Mouse (Mus musculus) kidney, postnatal 10 days (tissue): ENCODE data around the gene Fam193a.

Experiments
- DNase-seq: peaks from one replicate; pipeline ENCODE4 v3.0.0; 2021; ENCODE audit warnings: mixed read lengths

The Fam193a gene

DNA sequence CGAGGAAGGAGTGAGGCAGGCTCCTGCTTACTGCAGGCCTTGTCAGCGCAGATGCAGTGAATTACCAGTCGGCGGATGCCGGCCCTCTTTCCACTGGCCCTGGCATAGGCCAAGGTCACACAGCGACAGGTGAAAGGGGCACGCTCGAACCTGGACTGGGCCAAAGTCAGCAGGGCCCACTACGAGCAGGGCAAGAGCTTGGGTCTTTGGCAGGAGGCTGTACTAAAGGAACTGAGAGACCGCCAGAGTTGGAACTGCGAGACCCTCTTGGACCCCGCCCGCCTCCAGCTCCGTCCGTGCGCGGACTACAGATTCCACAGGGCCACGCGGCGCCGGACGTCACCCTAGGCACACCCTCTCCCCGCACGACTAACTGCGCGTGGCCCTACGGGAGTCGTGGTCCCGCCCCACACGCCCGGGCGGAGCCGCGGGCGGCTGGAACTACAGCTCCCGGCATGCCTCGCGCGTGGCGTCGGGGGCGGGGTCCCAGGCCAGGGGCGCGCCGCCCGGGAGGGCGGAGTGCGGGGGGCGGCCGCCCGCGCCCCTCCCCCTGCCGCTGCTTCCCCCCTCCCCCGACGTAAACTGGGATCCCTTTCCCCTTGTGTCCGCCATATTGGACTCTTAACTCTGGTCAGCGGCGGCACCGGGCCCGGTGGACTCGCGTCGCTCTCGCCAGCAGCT, at the start of gene Fam193a:
Gene Fam193a (plus strand): TSS at position 593 of the 681 bp plus-strand sequence.
- peak; percentile 99 for DNase-seq

GRCm38 (mm10) chr5:34321236-34321635, 48.5 kb upstream of the Fam193a start:
- DNase-seq, result no peak

DNA sequence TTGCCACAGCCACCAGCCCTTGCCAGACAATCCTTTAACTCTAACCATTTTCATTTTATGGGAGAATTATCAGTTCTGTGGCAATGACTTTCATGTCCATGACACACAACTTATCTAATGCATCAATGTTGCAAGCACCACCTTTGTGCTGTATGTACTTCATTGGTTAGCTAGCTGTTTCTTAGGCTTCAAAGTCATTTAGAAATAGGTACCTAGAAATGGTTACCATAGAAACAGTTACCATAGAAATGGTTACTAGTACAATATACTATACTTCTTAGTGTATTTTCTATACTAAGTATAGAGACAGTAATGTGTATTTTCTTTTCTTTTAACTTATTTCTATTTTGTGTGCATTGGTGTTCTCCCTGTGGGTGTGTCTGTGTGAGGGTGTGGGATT, 44.4 kb upstream of the Fam193a start:
- no peak for DNase-seq

GRCm38 (mm10) chr5:34326249-34326691, 43.5 kb upstream of the Fam193a start:
- no peak for DNase-seq

GRCm38 (mm10) chr5:34326875-34327576, 42.7 kb upstream of the Fam193a start:
- DNase-seq, result peak; percentile 61

- DNase-seq, result no peak
Measured at GRCm38 (mm10) chr5:34330136-34330535, 39.6 kb upstream of the Fam193a start.

DNA sequence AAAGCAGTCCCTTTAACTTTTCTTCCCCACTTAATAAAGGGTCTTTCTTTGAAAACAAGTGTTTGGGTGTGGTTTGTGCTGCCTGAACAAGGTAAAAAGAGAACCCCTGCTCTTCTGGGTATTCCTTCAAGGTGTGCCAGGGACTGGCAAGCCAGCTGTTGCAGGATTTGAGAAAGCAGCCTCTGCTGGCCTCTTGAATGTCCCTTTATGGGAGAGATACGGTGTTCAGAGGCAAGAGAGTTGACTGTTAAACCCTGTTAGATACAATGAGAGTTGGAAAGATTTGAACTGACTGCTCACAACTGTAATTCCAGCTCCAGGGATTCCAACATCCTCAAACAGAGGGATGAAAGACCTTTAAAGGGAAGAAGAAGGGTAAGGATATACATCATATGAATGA, 35.7 kb upstream of the Fam193a start:
- DNase-seq, result no peak

DNA sequence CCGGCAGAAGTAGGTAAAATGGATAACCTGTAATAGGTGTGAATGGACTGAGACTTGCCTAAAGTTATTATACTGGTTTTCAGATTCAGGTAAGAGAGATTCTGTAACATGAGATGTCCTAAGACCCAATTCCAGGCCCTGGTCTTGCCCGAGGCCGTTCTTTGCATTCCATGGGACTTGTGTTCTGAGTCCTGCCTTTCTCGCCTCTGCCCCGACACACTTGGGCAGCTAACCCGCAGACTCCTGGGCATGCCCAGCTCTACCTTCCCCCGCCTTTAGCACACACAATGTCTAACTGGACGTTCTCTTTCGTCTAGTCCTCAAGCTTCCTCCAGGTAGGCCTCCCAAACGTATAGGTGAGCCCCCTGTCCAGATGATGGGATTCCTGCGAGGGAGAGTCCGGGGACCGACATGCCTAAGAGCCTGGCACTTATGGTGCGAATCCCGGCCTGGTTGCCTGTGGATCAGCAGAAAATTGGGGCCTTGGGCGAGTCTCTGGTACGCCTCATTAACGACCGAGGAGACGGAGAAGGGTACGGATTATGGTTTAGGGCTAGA, 34.1 kb upstream of the Fam193a start:
- peak; percentile 61 for DNase-seq

DNA sequence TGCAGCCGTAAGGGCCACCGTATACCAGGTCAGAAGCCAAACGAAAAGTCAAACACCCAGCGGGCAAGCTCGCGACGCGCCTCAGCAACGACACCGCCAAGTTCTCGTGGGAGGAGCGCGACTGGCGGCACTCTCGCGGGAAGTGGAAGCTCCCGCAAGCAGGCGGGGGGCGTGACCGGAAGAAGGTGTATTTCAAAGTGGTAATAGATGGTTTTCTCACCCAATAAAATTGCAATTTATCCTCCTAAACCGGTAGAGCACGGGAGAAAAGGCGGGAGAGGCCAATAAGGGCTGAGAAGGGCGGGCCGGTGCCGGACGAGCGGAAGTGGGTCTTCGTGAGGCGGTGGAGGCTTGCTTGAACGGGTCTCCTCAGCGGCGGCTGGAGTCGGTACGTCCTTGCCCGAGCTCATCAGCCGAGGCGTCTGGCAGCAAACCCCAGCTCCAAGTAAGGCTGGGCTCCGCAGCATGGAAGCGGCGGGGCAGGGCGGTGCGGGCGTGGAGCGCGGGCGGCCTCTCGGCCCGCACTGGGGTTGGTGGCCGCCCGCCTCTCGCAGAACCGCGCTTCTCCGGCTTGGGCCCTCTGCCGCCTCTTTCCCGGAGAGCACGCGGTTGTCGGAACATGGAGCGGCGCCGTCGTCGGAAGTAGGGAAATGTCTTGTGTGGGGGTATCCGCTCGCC, 33.5 kb upstream of the Fam193a start, which contains the start of gene Rnf4:
Gene Rnf4 (plus strand): TSS at position 193 of the 678 bp plus-strand sequence.
- peak; percentile 99 for DNase-seq

DNA sequence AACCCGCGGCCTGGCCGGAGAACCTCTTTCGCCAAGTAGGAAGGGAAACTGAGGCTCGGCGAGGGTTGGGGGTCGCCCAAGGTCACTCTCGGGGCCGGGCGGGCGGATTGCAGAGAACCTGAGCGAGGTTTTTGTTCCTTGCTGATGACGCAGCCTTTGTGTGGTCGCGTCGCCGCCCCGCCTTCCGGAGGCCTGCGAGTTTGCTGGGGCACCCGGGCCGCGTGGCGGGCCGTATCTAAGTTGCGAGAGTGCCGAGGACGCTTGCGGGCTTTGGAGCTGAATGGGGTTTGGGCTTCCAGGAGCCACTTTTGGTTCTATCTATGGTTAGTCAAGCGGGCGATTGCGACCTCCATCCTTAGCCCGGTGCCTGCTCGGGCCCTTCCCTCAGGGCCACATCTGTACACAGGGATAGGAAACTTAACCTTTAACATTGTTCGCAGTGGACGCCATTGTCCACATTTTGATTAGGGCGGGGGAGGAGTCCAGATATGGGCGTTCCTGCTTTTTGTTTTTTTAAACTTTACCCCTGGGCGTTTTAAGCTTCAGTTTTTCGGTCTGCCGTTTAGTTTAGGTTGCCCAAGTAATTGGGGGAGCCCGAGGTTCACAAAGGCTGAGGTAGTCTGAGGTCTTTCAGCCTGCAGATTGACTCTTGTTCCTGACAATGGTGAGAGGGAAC, 32.8 kb upstream of the Fam193a start:
- DNase-seq, result peak; percentile 76

DNA sequence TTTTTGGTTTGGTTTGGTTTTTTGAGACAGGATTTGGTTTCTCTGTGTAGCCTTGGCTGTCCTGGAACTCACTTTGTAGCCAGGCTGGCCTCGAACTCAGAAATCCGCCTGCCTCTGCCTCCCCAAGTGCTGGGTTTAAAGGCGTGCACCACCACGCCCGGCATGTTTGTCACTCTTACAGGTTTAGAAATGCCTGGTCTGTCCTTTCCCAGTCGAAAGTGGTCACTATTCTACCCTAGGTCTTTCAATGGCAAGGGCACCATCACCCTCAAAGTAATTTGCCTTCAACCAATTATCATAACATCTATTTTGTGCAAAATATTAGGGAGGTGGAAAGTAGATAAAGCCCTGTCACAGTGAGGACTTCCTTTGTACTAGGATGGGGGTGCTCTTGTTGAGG, 29.5 kb upstream of the Fam193a start:
- DNase-seq, result no peak

- no peak for DNase-seq
Measured at GRCm38 (mm10) chr5:34352084-34352631, 17.6 kb upstream of the Fam193a start.

DNA sequence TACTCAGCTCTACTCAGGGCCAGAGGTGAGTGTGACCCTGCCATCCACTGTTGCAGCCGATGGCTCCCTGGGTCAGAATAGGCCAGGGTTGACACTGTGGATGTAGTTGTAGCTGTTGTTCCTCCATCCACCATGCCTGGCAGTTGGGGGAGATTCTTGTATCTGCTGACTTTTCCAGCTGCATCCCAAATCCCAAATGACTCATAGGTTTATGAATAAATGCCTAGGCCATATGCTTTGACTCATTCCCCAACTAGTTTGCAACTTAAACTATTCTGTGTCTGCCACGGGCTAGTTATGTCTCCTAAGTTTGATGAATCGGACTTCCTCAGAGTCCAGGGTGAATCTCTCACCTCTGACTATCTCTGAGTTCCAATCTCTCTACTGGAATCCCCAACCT, 9.5 kb upstream of the Fam193a start:
- DNase-seq, result no peak

DNA sequence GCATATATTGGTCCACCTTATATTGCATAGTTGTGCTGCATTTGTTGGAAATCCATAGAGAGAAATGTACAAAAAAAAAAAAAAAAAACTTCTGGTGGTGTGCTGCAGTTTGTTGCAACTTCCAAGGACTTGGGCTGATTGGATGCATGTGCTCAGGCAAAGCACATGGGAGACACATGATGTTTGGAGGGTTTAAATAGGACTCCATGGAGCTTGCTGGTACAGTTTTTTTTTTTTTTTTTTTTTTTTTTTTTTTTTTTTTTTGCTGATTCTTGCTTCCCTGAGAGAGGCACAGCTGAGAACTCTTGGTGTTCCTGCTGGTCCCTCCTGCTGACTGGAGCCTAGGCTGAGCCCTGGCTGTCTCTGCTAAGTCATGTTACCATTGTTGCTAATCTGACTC, 6.6 kb upstream of the Fam193a start:
- no peak for DNase-seq

DNA sequence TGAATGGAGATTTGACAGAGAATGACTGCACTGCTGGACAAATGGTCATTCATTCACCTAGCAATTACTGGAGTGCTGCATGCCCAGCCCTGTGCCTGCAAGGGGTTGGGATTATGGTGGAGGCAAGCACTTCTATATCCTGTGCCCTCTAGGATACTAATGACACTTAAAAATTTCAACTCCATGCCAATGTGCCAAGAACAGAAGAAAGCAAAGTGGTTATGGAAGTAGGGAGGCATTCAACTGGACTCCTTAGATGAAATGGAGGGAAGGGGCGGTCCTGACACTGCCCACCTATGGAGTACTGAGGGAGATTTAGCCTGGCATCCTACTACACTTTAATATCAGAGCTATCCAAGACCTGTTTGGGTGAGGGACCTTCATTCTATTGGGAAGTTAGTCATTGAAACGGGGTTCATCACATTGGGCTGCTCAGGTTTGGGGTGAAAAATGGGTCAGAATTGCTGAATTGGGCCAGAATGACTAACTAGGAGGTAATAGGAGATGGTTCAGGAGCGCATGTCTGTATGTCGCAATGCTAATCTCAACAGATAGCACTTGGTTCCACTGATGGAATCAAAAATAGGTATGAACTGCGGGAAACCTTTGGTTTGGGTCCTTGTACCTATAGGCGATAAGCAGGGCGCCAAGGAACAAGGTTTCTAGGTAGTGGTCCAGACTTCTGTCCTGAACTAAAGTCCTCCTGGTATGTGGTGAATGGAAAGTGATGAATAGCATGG, 1.0 kb upstream of the Fam193a start:
- no peak for DNase-seq

GRCm38 (mm10) chr5:34370022-34370823, 490 bp downstream of the Fam193a start:
- peak; percentile 58 for DNase-seq

- DNase-seq, result no peak
Measured at GRCm38 (mm10) chr5:34370840-34371239, 1.1 kb downstream of the Fam193a start.

GRCm38 (mm10) chr5:34372141-34372540, 2.4 kb downstream of the Fam193a start:
- no peak for DNase-seq

DNA sequence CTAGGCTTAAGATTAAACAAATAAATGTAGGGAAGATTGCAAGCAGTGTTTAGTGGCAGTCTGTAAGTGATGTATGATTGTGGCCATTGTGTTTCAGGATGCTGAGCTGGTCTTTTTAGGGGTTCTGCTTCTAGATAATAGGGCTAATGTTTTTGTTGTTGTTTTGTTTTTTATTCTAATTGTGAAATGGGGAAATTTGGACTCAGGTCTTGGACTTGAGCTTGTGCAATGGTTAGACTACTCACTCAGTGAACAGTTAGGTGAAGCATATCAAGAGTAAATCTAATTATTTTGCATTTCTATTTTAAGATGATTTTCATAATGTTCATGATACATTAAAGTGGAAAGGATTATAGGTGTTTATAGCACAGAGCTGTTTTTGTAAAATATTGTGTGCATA, 2.8 kb downstream of the Fam193a start:
- DNase-seq, result no peak

DNA sequence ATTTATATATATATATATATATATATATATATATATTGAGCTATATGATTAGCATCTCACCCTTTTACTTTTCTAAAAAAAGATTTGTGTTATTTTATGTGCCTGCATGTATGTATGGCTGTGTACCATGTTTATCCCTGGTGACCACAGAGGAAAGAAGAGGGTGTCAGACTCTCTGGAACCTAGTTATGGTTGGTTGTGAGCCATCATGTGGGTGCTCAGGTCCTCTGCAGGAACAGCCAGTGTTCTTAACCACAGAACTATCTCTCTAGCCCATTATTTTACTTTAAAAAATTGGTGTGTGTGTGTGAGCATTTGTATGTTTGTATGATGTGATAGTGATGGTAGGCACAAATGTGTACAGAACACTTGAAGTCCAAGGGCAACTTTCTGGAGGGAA, 9.1 kb downstream of the Fam193a start:
- DNase-seq, result no peak

DNA sequence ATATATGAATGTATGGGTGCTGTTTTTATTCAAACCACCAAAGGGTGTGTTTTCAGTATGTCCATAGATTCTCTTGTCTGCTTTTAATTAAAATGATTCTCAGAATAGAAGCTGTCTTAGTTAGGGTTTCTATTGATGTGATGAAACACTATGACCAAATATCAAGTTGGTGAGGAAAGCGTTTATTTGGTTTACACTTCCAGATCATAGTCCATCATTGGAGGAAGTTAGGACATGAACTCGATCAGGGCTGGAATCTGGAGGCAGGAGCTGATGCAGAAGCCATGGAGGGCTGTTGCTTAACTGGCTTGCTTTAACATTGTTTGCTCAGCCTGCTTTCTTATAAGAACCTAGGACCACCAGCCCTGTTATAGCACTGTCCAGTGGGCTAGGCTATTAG, 12.0 kb downstream of the Fam193a start:
- no peak for DNase-seq
